Mouse (Mus musculus) ES-Bruce4 (cell line): Measurements from ENCODE around the gene Gemin4.

Experiments
- CTCF ChIP-seq: IDR thresholded peaks from one replicate; pipeline ENCODE4 v1.8.1; 2011; ENCODE audit warnings: low read depth, low read length
- EP300 ChIP-seq: IDR thresholded peaks from 2 replicates; pipeline ENCODE4 v1.6.1; 2011; ENCODE audit warnings: low read depth, low read length; ENCODE audit not compliant: insufficient read depth

- TF ChIP-seq CTCF: no peak
- no peak for TF ChIP-seq EP300
These were observed 50.8 kb downstream of the Gemin4 start for GRCm38 (mm10) chr11:76166657-76167056.
